Mouse (Mus musculus) CD4-positive, CD25-positive, alpha-beta regulatory T cell, adult 9 weeks (primary cell): ENCODE measurements around the gene Ovol2. TPM values are rescaled to one million over a fixed set of nuclear protein-coding genes. Genes with fewer than 3 reads are reported as not detected.

ENCODE experiments used
- polyA plus RNA-seq: library from polyadenylated mRNA; unstranded; fragments of 100-300 nt; shearing (Covaris generic); gene quantifications from one replicate; pipeline ENCODE4 v1.2.1, GENCODE M21; 2017

The Ovol2 gene
- polyA plus RNA-seq = not detected

DNA sequence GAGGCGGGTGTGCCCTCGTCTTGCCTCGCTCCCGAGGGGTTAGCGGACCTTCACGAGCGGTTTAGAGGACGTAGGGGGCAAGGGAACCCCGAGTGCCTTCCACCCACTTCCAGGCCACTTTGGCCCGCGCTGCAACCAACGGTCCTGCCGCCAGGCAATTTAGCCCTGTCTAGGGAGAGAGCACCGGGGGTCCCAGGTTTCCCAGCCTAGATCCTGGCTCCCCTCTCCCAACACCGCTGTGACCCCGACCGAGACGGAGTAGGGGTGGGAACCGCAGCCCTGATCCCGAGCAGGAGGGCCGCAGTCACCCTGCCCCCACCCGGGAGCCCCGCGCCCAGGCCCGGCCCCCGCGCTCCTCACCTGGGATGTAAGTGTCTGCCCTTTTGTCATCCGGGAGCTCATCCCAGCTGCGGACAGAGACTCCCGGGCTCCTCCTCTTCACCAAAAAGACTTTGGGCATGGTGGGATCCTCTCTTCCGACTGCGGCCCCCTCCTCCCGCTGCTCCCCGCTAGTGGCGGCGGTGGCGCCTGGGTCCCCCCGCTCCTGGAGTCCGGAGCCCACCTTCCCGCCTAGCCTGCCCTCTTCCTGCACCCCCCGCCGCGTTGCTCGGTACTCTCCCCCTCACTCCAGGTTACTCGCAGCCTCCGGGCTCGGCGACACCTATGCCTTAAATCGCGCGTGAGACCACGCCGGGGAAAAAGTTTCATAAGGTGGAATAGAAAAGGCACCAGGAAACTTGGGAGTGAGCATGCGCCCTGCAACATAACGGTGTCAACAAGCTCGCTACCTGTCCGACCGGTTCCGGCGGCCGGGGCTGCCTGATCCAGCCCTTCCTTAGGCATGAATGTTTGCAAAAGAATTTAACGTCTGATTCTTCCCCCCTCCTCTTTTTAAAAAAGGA is at the start of gene Ovol2:
Gene Ovol2, minus strand, starts transcription at position 746 of the 902 bp plus-strand sequence.

DNA sequence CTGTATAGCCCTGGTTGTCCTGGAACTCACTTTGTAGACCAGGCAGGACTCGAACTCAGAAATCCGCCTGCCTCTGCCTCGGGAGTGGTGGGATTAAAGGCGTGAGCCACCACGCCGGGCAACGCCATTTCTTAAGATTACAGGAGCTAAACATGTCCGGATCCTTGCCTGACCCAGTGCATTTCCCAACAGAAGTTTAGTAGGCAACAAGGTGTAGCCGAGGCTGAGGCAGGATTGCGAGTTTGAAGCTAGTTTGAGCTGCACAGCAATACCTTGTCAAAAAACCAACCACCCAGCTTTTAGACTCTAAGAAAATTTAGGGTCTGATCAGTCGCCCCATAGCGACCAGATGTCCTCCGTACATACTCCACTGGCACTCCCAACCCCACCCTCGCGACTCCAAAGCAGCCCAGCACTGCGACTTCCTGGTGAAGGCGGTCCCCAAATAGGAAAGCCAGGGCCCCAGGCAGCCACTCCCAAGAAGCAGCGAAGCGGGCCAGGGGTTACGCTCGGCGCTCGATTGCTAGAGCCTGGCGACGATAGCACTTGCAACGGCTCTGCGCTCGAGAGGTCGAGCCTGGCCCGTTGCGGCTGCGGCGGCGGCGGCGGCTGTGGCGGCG is 36.6 kb upstream of the Ovol2 start, which contains the start of the genes Kat14 and Pet117:
Gene Kat14, plus strand, starts transcription at position 584 of the 620 bp plus-strand sequence.
Gene Pet117, plus strand, starts transcription at position 597 of the 620 bp plus-strand sequence.

DNA sequence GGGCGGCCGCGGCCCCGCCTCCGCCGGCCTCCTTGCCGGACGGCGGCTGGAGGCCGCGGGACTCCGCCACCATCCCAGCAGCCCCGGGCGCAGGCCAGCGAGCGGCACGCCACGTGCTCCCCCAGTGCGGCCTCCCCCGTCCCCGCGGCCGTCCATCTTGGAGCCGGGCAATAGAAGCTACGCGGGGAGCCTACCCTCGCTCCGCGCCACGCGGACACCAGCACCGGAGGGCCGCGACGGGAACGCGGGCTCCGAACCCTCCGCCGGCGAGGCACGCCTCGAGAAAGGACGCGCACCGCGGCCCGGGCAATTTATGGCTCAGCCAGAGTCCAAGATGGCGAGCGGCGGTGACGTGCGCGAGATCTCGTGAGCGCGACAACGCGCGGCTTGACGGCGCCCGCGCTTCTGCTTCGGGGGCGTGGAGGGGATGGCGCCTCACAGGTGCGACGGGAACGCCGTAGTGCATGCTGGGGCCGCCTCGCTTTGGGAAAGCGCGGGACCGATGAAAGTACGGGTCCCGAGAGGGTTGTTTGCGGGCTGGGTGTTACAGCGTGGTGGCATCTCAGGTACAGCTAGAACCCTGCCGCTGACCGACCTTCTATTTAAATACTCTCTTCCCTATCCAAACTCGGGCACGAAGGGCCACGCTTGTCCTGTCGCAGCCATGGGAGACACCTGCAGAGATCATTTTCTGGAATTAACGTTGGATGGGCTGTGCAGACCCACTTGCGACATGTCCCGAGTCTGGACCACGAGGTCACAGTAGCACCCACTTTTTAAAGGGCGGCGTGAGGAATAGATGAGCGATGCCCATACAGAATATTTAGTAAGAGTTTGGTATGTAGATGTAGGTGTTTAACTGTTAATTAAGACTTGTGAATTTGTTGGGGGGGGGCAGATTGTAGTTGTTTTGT is 61.2 kb downstream of the Ovol2 start, which contains the start of the genes Mgme1 and Snx5:
Gene Mgme1, plus strand, starts transcription at position 157 of the 914 bp plus-strand sequence.
Gene Snx5, minus strand, starts transcription at position 400 of the 914 bp plus-strand sequence.

Other genes with a start within 250 kb of the Ovol2 start
- gene Mgme1, start 61.5 kb downstream of the Ovol2 start, polyA plus RNA-seq = 8.9 TPM
- gene Snx5, start 61.2 kb downstream of the Ovol2 start, polyA plus RNA-seq = 42.9 TPM
- gene Kat14, start 36.8 kb upstream of the Ovol2 start, polyA plus RNA-seq = 14.4 TPM
- gene Pet117, start 36.9 kb upstream of the Ovol2 start, polyA plus RNA-seq = 2.5 TPM
- 0.16 TPM for gene Dzank1, start 195.3 kb upstream of the Ovol2 start, polyA plus RNA-seq
- gene Polr3f, start 195.6 kb upstream of the Ovol2 start, polyA plus RNA-seq = 47.5 TPM
- 13.7 TPM for gene Rbbp9, start 218.7 kb upstream of the Ovol2 start, polyA plus RNA-seq
- gene Sec23b, start 224.1 kb upstream of the Ovol2 start, polyA plus RNA-seq = 88.1 TPM